Mouse (Mus musculus) lung, postnatal 14 days (tissue): Measurements from ENCODE around the gene Slc46a2.

Experiments
- DNase-seq: peaks from one replicate; pipeline ENCODE4 v3.0.0; 2021

Gene Slc46a2

DNA sequence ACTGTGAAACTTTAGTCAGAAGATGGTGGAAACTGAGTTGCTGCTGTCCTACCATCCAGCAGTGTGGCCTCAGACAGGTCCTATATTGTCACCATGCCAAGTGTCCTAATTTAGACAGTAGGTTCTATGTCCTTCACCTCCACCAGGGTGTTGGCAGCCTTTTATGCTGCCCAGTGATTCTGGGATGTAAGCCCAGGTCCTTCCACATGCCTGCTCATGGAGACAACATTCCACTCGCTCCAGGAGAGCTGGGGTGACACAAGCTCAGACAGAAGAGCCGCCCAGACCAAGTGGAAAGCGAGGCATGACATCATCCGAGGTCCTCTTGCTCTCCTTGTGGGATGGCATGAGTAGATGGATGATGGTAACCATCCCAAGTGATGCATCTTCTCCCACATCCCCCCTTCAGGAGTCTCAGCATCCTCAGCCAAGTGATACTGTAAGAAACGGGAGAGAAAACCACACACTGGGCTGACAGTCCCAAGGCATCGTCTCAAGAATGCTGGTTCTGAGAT, 24.7 kb downstream of the Slc46a2 start:
- no peak for DNase-seq

DNA sequence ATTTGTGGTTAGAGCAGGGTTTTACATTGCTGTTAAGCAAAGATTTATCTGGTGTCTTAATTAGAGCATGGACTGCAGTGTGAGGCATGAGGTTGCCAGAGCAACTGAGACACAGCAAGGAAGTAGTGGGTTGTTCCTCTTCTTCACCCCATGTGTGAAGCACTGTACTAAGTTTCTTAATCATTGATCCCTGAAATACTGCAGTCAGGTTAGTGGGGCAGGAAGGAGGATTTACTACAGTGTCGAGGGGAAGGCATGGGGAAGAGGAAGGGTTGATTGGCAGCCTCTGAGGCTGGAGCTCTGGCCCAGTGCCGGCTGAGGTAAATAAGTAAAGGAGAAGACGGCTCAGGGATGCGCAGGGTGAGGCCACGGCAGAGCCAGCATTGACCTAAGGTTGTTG, 26.8 kb downstream of the Slc46a2 start:
- DNase-seq = no peak

DNA sequence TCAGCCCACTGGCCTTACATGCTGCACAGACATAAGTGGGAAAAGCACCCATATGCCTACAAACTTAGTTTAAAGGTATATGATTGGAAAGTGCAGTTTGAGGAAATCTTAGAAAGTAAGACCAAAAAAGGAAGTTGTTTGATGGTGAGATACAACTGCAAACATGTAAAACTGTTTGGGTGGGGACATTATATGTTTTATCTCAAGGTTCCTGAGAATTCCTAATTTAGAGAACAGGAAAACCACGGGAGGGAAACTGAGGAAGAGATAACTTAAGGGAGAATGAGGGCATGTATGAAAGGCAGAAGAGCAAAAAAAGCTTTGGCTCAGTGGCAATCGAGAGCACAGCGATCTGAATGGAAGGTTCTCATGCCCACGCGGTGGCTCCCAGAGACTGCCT, 27.8 kb downstream of the Slc46a2 start:
- DNase-seq = no peak

DNA sequence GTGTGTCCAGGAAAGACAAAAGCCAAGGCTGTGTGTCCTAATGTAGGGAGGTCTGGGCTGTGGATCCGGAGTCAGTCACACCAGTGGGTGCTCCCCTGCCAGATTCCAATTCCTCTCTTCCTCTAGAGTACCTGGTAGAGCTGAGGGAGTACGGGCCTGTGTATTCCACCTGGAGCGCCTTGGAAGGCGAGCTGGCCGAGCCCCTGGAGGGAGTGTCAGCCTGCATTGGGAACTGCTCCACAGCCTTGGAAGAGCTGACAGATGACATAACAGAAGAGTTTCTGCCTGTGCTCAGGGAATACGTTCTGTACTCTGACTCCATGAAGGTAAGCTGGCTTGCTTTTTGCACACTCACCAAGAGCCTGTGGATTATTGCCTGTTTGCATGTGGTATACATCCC, 28.6 kb downstream of the Slc46a2 start:
- no peak for DNase-seq

DNA sequence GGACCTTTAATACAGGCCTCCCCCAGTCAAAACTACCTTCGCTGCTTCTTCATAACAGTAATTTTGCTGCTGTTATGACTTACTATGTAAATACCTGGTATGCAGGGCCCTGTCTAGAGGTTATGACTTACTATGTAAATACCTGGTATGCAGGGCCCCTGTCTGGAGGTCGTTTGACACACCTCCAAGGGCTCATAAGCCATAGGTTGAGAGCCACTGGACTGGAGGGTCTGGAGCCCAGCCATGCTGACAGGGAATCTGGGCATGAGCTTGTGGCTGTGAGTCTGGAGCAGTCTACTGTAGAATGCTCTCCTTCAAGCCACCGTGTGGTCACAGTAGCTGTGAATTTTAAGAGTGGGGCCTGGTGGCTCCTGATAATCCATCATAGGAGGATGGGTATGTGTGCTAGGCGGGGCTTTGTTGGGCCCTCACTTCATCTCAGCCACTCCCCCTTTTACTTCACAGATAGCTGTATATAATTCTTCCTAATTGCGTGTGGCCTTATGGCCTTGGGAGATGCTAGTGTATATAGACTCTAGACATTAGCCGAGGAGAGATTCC, 30.6 kb downstream of the Slc46a2 start:
- no peak for DNase-seq

DNA sequence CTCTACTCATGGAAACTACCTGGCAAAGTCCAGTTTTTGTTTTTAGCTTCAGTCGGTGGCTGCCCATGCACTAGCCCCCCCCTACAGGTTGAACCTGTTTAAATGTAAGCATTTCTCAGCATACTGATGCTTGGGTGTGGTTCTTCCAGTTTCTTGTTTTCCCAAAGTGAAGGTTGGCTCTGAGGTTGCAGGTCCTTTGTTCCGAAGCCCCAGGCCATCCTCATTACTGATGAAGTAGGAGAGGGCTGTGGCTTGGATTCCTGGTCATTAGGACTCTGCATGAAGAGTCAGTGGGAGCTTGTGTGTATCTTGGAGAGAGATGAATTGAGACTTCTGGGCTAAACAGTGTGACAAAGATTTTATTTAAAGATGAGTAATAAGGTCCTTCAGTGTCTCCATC, 33.6 kb downstream of the Slc46a2 start:
- no peak for DNase-seq

DNA sequence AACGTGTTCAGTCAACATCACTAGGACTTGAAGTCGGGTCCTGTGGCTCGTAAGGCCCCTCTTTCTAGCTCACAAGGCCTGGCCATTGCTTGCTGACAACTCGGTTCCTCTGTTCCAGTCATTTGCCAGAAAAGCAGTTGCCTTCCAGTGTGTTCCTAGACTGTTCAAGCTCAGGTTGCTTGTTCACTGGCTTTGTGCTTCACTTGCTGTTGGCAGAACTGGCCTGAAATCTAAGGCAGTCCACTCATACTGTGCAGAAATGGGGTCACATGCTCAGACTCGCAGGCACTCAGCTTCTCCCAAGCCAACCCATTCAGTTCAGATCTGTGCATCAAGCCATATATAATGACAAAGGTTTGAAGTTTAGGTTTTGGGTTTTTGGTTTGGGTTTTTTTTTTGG, 34.1 kb downstream of the Slc46a2 start:
- no peak for DNase-seq

DNA sequence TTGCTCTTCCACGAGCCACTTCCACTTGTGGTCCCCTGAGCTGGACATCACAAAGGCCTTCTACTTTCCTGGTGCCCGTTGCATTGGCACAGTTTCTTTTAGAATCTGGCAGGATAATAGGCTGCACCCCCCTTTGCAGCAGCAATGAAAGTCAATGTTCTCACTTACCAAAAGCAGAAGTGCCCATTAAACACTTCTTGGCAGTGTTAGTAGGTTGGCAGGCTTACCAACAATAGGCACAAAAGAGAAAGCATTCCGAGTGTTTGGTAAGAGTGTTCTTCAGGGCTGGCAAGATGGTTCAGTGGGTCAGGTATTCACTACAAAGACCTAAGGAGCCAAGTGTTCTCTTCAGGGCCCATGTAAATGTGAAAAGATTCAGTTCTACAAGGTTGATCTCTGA, 35.4 kb downstream of the Slc46a2 start:
- DNase-seq = no peak

DNA sequence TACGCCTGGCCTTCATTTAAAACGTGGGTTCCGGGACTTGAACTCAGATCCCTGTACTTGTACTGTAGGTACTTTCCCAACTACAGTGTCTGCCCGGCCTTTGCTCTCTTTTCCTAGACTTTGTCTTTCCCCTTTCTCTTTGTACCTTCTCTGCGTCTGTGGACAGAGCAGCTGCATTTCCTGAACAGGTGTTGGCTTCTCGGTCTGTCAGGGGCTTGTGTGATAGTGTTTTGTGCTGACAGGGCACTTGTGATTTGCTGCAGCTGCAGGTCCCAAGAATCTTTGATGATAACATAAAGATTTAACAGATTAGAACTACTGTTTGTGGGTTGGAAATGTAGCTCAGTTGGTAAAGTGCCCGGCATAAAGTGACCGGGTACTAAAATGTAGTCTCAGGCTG, 36.3 kb downstream of the Slc46a2 start:
- no peak for DNase-seq

DNA sequence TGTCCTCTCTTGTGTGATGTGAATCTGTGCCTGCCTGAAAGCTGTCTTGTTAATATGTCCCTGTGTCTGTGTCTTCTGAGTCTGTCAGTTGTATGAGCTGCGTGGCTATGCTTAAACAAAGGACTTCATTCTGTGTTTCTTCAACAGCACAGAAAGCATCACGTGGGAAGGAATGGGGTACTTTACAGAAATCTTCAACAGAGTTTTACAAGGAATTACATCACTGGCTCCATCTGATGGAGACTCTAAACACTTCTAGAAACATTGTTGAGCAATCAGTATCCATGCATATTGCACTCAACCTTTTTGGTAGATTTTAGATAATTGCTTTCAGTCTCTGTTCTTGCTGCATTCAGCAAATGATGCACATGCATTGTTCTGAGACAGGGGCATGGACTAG, 37.8 kb downstream of the Slc46a2 start:
- DNase-seq = no peak

DNA sequence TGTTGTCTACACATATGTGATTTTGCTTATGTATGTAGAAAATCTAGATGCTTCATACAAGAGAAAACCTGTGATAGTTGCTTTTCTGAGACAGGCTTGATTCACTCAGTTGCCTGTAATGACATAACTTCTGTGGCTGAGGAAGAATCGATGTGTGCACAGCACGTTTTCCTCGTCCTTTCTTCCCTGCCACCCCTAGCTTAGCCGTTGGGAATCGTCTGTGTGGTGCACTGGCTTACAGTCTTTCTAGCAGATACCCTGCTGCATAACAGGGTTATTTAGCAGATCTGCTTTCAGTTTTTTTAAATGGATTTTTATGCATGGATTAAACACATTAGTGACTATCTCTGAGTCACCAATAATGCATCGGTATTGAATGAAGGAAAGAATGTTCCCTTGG, 38.3 kb downstream of the Slc46a2 start:
- DNase-seq = no peak

DNA sequence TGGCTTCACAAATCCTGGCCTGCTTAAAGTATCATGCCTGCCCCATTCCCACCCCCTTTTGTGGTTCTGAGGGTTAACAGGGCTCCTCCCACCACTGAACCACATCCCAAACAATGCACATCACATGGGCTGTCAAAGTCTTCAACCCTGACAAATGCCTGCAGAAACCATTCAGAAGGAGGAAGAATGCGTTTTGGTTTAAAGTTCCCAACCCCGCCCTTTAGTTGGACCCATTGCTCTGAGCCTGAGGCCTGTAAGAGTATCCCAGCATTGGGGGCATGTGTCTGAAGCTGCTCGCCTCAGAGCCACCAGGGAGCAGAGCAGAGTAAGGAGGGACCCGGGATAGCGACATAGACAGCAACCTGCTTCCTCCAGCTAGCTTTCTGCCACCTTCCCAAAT, 41.0 kb downstream of the Slc46a2 start:
- no peak for DNase-seq

DNA sequence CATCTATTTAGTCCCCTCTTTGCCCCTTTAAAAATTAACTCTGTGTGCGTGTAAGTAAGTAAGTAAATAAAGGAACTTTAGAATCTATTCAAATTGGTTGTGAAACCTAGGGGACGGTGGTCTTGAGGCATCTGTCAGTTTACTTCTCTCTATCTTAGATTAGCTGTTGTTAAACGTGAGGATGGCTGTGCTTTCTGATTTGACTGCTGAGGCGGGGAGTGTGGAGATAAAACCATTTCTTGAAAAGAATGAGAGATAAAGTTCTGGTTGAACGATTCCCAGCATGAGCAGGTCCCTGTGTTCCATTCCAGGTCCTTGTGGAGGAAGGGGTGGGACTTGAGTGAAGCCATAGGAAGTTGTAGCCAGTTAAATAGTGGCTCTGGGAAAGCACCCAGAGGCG, 41.6 kb downstream of the Slc46a2 start:
- no peak for DNase-seq

DNA sequence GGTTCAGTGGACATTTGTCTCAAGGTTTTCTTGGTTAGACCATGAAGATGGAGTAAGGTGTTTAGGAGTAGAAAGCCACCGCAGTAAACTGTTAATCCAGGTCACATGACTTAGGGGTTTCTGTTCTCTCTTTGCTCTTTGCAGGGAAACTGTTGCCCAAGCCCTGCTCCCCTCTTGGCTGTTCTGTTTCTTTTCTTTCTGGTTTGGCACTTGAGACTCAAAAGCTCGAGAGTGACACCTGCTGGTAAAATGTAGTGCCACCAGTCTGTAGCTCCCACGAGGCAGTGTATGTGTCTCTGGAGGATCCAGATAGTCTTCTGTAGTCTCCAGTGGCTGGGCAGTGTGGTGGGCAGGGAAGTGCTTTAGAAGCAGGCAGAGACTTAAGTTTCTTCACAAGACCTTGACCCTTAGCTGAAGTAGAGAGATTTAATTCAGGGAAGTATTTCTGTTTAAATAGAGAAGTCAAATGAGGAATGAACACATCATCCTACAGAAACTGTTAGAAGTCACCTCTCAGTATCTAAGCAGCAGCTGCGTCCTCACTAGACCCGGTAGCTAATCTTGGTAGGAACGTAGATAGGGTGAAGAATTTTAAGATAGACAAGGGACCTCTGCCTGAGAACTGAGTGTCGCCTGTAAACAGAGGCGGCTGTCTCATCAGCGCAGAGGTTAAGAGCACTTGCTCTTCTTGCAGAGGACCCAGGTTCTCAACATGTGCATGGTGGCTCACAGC, 43.8 kb downstream of the Slc46a2 start:
- peak; percentile 88 for DNase-seq

DNA sequence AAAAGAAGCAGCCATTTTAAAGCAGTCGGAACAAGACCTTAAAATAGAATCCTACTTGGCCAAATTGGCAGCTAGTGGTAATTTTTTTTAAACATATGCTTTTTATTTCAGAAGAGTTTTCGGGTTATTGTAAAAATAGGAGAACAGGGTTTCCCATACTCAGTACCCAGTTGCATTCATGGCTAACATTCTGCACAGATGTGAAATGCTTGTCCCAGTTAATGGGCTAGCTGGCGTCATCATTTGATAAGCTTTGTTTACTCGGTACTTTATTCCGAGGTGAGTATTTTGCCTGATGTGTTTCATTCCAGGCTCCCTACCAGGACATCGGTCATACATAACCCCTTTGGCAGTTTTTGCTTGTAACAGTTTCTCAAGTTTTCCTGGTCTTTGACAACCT, 44.4 kb downstream of the Slc46a2 start:
- no peak for DNase-seq

DNA sequence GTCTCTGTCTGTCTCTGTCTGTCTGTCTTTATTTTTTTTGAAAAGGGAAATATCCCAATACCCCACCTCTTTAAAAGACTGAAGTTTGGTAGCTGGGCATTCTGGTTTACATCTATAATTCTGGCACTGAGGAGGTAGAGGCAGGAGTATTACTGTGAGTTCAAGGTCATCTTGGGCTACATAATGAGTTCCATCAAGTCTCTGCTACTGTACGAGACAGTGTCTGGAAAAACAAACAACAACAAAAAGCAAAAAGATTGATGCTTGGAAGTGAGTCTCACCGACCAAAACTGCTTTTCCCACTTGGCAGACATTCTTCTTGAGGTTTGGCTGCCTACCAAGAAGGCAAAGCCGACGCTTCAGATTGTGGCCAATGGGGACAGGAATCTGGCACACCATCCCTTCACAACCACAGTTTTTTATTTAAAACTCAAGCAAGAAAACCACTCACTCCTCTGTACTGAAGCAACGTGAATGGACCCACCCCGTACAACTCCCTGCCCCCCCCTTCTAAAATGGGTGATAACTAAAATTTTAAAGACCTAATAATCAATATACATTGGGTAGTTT, 45.3 kb downstream of the Slc46a2 start:
- DNase-seq = peak; percentile 44

DNA sequence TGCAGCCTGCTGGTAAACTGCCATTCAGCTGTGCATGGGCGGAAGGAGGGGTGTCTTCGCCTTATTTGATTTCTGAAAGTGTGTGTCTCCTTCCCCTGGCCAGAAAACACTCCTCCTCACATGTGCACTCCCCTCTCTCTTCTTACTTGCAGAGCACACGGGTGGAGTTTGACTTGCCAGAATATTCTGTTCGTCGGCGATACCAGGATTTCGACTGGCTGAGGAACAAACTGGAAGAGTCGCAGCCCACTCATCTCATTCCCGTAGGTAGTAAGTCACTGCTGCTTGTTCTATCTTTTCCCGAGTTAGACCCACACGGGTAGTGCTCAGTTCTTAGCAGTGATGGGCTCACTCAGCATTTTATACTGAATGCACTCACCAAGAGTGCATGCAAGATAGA, 46.8 kb downstream of the Slc46a2 start:
- DNase-seq = no peak

DNA sequence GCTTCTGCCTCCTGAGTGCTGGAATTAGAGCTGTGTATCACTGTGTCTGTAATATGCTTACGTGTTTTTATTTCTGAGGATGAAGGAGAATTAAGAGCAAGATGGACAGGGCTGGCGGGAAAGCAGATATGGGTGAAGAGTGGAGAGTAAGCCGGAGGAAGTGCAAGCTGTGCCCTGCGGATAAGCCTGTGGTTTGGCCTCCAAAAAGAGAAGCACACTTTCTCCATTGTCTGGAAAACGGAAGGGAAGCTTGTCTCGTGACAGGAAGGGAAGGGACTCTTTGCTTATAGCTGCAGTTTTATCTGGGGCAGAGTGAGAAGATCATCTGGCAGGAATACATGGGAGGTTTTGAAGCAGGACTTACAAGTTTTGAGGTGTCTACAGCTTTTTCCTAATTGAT, 51.0 kb downstream of the Slc46a2 start:
- DNase-seq = no peak

DNA sequence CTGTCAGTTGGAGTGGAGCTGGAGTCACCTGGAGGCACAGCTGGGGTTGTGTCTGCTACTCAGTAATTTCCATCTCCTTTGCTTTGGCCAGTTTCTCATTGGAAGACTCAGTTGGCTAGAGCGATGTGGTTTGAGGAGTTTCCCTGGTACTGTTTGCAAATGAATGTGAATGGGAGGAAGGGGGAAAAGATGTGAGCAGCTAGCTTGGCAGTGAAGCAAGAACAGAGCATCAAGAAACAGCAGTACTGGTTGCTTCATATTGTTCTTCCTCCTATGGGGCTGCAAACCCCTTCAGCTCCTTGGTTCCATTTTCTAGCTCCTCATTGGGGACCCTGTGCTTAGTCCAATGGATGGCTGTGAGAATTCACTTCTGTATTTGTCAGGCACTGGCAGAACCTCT, 52.5 kb downstream of the Slc46a2 start:
- DNase-seq = no peak

DNA sequence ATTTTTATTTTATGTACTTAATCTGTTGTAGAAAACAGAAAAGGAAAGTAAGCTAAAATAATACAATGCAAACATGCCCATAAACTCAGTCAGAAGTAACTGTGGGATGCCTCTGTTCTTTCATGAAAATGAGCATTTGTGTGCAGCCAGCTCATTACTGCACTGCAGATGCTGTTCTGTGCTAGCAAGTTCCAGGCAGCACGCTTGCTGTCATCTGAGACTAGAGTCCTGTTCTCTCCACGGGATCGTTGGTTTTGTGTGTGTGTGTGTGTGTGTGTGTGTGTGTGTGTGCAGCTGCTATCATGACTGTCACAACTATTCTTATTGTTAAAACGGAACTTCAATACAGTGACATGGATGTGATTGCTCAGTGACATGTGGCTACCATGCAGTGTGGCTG, 53.0 kb downstream of the Slc46a2 start:
- DNase-seq = no peak

DNA sequence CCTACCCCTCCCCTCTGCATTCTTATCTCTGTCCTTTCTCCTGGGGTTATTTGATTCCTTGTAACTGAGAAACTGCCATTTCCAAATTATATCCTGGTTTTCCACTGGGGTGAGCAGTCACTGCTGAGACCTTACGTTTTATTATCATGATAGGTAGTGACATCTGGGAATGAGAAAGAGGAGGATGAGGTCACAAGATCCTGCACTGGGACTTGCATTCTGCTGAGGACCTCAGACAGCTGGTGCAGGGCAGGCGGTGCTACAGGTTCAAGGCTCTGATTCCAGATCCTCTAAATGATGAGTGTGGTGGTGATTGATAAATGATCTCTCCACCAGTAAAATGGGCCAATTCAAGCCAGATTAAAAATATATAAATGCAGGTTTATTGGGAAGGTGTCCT, 54.4 kb downstream of the Slc46a2 start:
- no peak for DNase-seq

DNA sequence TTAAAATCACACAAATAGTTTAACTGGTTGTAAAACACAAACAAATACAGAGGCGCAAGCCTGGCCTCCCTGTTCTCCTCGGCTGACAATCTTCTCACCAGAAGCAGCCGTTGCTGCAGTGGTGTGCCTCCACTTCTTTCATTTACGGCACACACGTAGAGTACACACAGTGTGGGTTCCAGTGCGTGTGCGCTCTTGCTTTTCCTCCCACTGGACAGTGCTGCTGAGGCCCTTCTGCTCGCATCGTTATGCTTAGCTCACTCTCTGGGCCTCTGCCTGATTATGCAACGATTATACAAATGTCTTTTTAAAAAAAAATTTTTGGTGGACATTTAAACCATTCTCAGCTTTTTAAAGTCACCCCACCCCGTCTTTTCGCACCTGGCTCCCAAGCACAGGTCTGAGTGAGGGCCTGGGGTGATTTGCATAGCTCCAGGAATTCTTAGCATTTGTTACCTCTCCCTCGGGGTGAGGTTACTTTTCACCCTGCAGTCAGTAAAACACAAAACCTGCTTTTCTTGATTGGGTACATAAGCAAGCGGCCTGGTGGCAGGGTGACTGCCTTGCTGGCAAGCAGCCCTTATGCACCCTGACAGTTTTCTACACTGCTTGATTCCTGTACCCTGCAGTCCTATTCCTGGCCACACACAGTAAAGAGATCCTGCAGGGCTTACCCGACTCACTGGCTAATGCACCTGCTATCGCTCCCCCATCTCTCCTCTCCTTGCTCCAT, 55.0 kb downstream of the Slc46a2 start:
- DNase-seq = no peak
